Mouse (Mus musculus) embryonic facial prominence, embryonic 10.5 days (tissue): Measurements from ENCODE around the gene Pex14. TPM values are rescaled to one million over a fixed set of nuclear protein-coding genes. Genes with fewer than 3 reads are reported as not detected.

Experiments used
- DNase-seq: peaks from one replicate; pipeline ENCODE4 v3.0.0-alpha.2; 2017; ENCODE audit warnings: low spot score
- H3K27ac ChIP-seq: fragments of 300-500 bp; sonication (generic); replicated peaks from 2 replicates; pipeline ENCODE4 v1.5.1; 2016; ENCODE audit warnings: mild to moderate bottlenecking
- H3K27me3 ChIP-seq: fragments of 300-500 bp; sonication (generic); replicated peaks from 2 replicates; pipeline ENCODE4 v1.6.1; 2016; ENCODE audit warnings: low read depth, mild to moderate bottlenecking; ENCODE audit not compliant: poor library complexity, severe bottlenecking
- H3K36me3 ChIP-seq: fragments of 300-500 bp; sonication (generic); replicated peaks from 2 replicates; pipeline ENCODE4 v1.6.1; 2016; ENCODE audit warnings: mild to moderate bottlenecking, moderate library complexity
- H3K4me1 ChIP-seq: fragments of 300-500 bp; sonication (generic); 2 replicates; pipeline ENCODE4 v1.6.1; 2016
- H3K4me3 ChIP-seq: fragments of 300-500 bp; sonication (generic); 2 replicates; pipeline ENCODE4 v1.5.1; 2016; ENCODE audit warnings: mild to moderate bottlenecking, moderate library complexity
- H3K9me3 ChIP-seq: fragments of 300-500 bp; sonication (generic); 2 replicates; pipeline ENCODE4 v1.6.1; 2016; ENCODE audit warnings: mild to moderate bottlenecking
- WGBS: fragments of 180-500 bp; shearing (Covaris S2); methylation state at CpG from one replicate; pipeline ENCODE4 v1.1.7; 2016; 5-methylcytosine and 5-hydroxymethylcytosine counted together
- polyA plus RNA-seq: library from polyadenylated mRNA; unstranded; fragments of >200 nt; fragmentation: Nextera tagmentation; extraction: Ambion mirVana; gene quantifications from 2 replicates; pipeline ENCODE4 v1.2.1, GENCODE M21; 2016

The Pex14 gene
- polyA plus RNA-seq, 1 experiment from 2014 or later: 59.0 TPM

- WGBS: 76% methylated on average over 15 of the region's 15 CpGs
- Histone ChIP-seq H3K36me3 (no peaks in the 10 kb centered on the region), H3K27me3 (peaks cover 99% of the 10 kb centered on the region), H3K4me1 (peaks cover 89% of the 10 kb centered on the region), H3K9me3 (no peaks in the 10 kb centered on the region), H3K4me3 (no peak overlapping the region), H3K27ac (no peak overlapping the region)
- DNase-seq: no peak
Observed at GRCm38 (mm10) chr4:148915849-148916248, 183.8 kb downstream of the Pex14 start.

GRCm38 (mm10) chr4:148914863-148915622, 184.6 kb downstream of the Pex14 start:
- H3K4me1 ChIP-seq: peaks cover 89% of the 10 kb centered on the region
- 49% methylated on average over 10 of the region's 10 CpGs for WGBS
- no peaks in the 10 kb centered on the region for H3K36me3 ChIP-seq
- peak; percentile 86 for DNase-seq
- no peak overlapping the region for H3K4me3 ChIP-seq
- peaks cover 99% of the 10 kb centered on the region for H3K27me3 ChIP-seq
- H3K27ac ChIP-seq: peak overlapping the region; percentile 48; the same call in 1 of the 2 replicates
- no peaks in the 10 kb centered on the region for H3K9me3 ChIP-seq

GRCm38 (mm10) chr4:148912826-148913590, 186.7 kb downstream of the Pex14 start:
- no peaks in the 10 kb centered on the region for H3K9me3 ChIP-seq
- WGBS: 62% methylated on average over 8 of the region's 8 CpGs
- H3K4me3 ChIP-seq: no peak overlapping the region
- H3K4me1 ChIP-seq: peaks cover 90% of the 10 kb centered on the region
- H3K27me3 ChIP-seq: peaks cover 90% of the 10 kb centered on the region
- DNase-seq: no peak
- no peak overlapping the region for H3K27ac ChIP-seq
- H3K36me3 ChIP-seq: no peaks in the 10 kb centered on the region

DNA sequence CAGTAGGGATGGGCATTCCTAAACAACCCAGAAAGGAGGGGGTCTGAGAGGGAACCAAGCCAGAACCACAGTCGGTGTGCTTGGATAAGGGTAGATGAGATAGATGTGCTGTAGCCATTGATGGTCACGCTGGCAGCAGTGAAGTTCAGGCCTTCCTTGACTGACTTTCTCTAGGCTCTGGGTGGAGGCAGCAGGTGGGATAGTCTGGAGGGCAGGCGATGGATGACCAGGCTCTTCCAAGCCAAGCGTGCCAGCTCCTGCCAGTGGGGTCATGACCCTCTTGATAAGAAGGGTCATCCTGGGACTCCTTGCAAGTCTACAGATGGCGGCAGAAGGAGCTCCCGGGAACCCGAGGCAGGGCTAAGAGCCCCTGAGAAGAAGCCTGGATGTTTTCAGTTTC, 187.5 kb downstream of the Pex14 start:
- H3K4me1 ChIP-seq: peaks cover 99% of the 10 kb centered on the region
- 49% methylated on average over 7 of the region's 7 CpGs for WGBS

More for the DNA sequence above, 187.5 kb downstream of the Pex14 start:
- H3K4me3 ChIP-seq: no peak overlapping the region
- H3K36me3 ChIP-seq: no peaks in the 10 kb centered on the region
- H3K27me3 ChIP-seq: peaks cover 88% of the 10 kb centered on the region
- H3K9me3 ChIP-seq: no peaks in the 10 kb centered on the region
- no peak for DNase-seq
- H3K27ac ChIP-seq: no peak overlapping the region

Other genes starting within 250 kb of the Pex14 start
- 34.2 and 36.9 TPM in 2 replicates for gene Dffa, start 4.3 kb upstream of the Pex14 start, polyA plus RNA-seq
- 0.54 TPM in 1 of 2 replicates, not detected in the other for gene Cort, start 26.9 kb upstream of the Pex14 start, polyA plus RNA-seq
- gene Cenps, start 37.8 kb upstream of the Pex14 start, polyA plus RNA-seq: 60.3 and 62.7 TPM in 2 replicates
- gene Pgd, start 66.9 kb upstream of the Pex14 start, polyA plus RNA-seq: 153 and 164 TPM in 2 replicates
- 49.4 and 51.3 TPM in 2 replicates for gene Kif1b, start 207.8 kb upstream of the Pex14 start, polyA plus RNA-seq